Mouse (Mus musculus) C2C12 (cell line): ENCODE results near the gene Gm11549. TPM values are rescaled to one million over a fixed set of nuclear protein-coding genes. Genes with fewer than 3 reads are reported as not detected.

Experiments
- H3K27me3 ChIP-seq: one replicate; pipeline ENCODE4 v1.6.1; 2011; ENCODE audit not compliant: control insufficient read depth, insufficient read depth, insufficient read length
- H3K36me3 ChIP-seq: one replicate; pipeline ENCODE4 v1.6.1; 2011; ENCODE audit not compliant: control insufficient read depth, insufficient read depth
- H3K4me3 ChIP-seq: one replicate; pipeline ENCODE4 v1.5.1; 2011; ENCODE audit warnings: mild to moderate bottlenecking, control low read depth; ENCODE audit not compliant: poor library complexity, insufficient read depth, severe bottlenecking
- H3K79me2 ChIP-seq: one replicate; pipeline ENCODE4 v1.6.1; 2011; ENCODE audit not compliant: control insufficient read depth, insufficient read depth
- H3K79me3 ChIP-seq: one replicate; pipeline ENCODE4 v1.6.1; 2011; ENCODE audit warnings: low read depth, control low read depth
- H3ac ChIP-seq: one replicate; pipeline ENCODE3; 2011; ENCODE audit warnings: low read depth; ENCODE audit not compliant: control insufficient read depth, insufficient read length
- CEBPB ChIP-seq: IDR thresholded peaks from one replicate; pipeline ENCODE4 v1.6.1; 2011; ENCODE audit warnings: low read depth, mild to moderate bottlenecking, control low read depth, moderate library complexity
- CTCF ChIP-seq: IDR thresholded peaks from one replicate; pipeline ENCODE4 v1.5.1; 2011; ENCODE audit not compliant: control insufficient read depth, insufficient read depth, insufficient read length
- FOSL1 ChIP-seq: IDR thresholded peaks from one replicate; pipeline ENCODE4 v1.8.0; 2011; ENCODE audit warnings: mild to moderate bottlenecking, low read length; ENCODE audit not compliant: poor library complexity, insufficient read depth, severe bottlenecking
- MAX ChIP-seq: IDR thresholded peaks from one replicate; pipeline ENCODE4 v1.6.1; 2011; ENCODE audit warnings: mild to moderate bottlenecking, control low read depth
- MYOD1 ChIP-seq: IDR thresholded peaks from one replicate; pipeline ENCODE4 v1.6.1; 2011; ENCODE audit warnings: low read depth; ENCODE audit not compliant: control insufficient read depth, insufficient read length
- MYOG ChIP-seq: IDR thresholded peaks from one replicate; pipeline ENCODE4 v1.6.1; 2011; ENCODE audit not compliant: control insufficient read depth, insufficient read length; ENCODE audit errors: extremely low read depth
- USF1 ChIP-seq: IDR thresholded peaks from one replicate; pipeline ENCODE4 v1.6.1; 2011; ENCODE audit warnings: low read depth, mild to moderate bottlenecking, control low read depth, moderate library complexity
- polyA plus RNA-seq: library from polyadenylated mRNA; unstranded; fragments of >200 nt; fragmentation: generic; extraction: Trizol; gene quantifications from one replicate; pipeline ENCODE4 v1.2.1, GENCODE M21; 2012; ENCODE audit warnings: missing spikeins

Gm11549 gene
- polyA plus RNA-seq, 1 experiment: not detected

DNA sequence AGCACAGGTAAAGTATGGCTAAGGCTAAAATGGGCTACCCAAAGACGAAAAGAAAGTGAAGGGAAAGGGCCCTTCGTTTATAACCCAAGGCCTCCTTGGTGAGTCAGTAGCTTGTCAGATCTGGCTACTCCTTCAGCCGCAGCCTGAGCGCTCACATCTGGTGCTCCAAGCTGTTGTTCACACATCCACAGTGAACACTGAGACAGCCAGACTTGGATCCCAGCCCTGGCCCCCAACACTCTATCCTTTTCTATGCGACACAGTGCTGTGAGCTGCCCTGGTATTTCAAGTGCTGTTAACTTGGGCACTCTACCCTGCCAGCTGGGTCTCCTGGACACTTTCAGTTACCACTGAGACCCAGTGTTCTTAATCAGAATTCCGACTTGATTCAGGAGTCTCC lies 8.7 kb upstream of the Gm11549 start:
- Histone ChIP-seq H3ac (no peak overlapping the region), H3K4me3 (no peak overlapping the region), H3K79me3 (no peaks in the 10 kb centered on the region), H3K27me3 (no peaks in the 10 kb centered on the region), H3K79me2 (no peaks in the 10 kb centered on the region), H3K36me3 (no peaks in the 10 kb centered on the region)
- TF ChIP-seq MAX: no peak
- TF ChIP-seq MYOG: no peak
- no peak for TF ChIP-seq CEBPB
- TF ChIP-seq CTCF: no peak
- TF ChIP-seq USF1: no peak
- no peak for TF ChIP-seq FOSL1
- TF ChIP-seq MYOD1: no peak

DNA sequence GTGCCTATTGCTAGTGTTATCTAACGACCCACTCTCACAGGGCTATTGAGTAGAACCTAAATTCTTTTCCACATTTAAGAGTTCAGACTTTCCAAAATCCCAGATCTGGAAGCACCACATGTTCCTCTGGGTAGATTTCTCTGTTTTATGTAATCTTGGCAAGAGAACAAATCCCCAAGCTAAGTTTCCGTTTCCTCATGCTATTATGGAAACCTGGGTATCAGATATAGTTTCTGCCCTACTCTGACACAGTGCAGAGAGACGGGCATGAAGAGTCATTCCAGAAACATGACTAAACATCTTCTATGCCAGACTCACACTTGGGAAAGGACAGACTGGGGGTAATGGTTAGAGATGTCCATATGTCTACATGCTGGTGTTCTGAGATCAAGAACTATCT lies 2.9 kb upstream of the Gm11549 start:
- Histone ChIP-seq H3K79me2 (no peaks in the 10 kb centered on the region), H3K27me3 (peaks cover 10% of the 10 kb centered on the region), H3ac (no peak overlapping the region), H3K4me3 (no peak overlapping the region), H3K36me3 (no peaks in the 10 kb centered on the region), H3K79me3 (no peaks in the 10 kb centered on the region)
- no peak for TF ChIP-seq MAX
- no peak for TF ChIP-seq MYOG
- TF ChIP-seq MYOD1: no peak
- TF ChIP-seq CTCF: no peak
- no peak for TF ChIP-seq USF1
- no peak for TF ChIP-seq FOSL1
- no peak for TF ChIP-seq CEBPB

DNA sequence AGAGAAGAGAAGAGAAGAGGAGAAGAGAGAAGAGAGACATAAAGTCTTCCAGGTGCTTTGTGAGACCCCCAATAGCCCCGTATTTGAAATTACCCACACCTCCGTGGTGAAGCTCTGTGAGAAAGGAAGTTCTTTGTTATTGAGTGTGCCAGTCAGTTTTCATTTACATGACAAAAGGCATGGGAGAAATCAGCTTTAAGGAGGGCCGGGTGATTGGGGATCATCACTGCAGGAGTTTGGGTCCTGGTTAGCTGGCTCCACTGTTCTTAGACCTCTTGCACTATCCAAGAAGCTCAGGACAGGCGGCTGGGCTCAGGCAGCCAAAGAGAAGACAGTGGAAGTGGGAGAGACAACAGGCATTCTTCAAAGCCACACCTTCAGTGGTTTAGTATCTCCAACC lies 524 bp upstream of the Gm11549 start:
- TF ChIP-seq MYOD1 (no peak), MYOG (no peak), CEBPB (no peak), MAX (no peak), FOSL1 (no peak), USF1 (no peak), CTCF (no peak)
- peaks cover 10% of the 10 kb centered on the region for H3K27me3 ChIP-seq

DNA sequence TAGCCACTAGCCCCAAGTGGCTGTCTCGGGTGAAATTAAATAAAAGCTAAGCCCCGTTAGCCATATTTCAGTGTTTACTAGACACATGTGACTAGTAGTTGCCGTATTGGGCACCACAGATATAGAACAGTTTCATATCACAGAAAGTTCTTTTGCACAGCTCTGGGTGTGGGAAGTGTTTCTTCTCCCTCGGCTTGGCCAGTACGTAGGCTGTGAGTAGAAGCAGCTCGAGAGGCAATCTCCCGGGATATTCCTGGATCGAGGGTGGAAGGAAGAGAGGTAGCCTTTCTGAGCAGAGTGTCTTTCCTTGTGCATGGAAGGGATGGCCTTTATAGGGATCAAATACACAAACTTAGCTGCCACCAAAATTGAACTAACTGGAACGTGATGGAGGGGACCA lies 5.4 kb downstream of the Gm11549 start:
- Histone ChIP-seq H3K4me3 (no peak overlapping the region), H3K79me2 (no peaks in the 10 kb centered on the region), H3ac (no peak overlapping the region), H3K36me3 (no peaks in the 10 kb centered on the region), H3K27me3 (peaks cover 7% of the 10 kb centered on the region), H3K79me3 (no peaks in the 10 kb centered on the region)
- TF ChIP-seq USF1 (no peak), MYOG (no peak), MYOD1 (no peak), CTCF (no peak), CEBPB (no peak), MAX (no peak), FOSL1 (no peak)

More for the DNA sequence above, 524 bp upstream of the Gm11549 start:
- H3ac ChIP-seq: no peak overlapping the region
- H3K36me3 ChIP-seq: no peaks in the 10 kb centered on the region
- H3K4me3 ChIP-seq: no peak overlapping the region
- no peaks in the 10 kb centered on the region for H3K79me2 ChIP-seq
- no peaks in the 10 kb centered on the region for H3K79me3 ChIP-seq

DNA sequence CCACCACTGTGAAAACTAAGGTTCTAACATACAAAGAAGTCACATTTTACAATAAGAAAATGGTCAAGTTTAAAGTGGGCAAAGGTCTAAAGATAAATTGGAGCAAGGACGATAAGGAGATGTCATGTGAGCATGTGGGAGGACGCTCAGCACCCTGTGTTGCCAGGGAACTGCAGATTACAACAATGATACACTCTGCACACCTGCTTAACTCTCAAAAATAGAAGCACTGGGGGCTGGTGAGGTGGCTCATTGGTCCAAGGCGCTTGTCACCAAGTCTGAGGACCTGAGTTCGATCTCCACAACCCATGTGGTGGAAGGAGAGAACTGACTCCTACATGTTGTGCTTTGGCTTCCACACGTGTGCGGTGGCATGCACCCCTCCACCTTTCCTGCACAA lies 10.1 kb downstream of the Gm11549 start:
- H3K27me3 ChIP-seq: peaks cover 4% of the 10 kb centered on the region
- TF ChIP-seq MYOD1 (no peak), CTCF (no peak), MAX (no peak), FOSL1 (no peak), USF1 (no peak), CEBPB (no peak), MYOG (no peak)
- H3ac ChIP-seq: no peak overlapping the region
- H3K4me3 ChIP-seq: no peak overlapping the region
- H3K79me3 ChIP-seq: no peaks in the 10 kb centered on the region
- no peaks in the 10 kb centered on the region for H3K36me3 ChIP-seq
- no peaks in the 10 kb centered on the region for H3K79me2 ChIP-seq
